Mouse (Mus musculus): ENCODE results near the gene Tmem238.
"Not testable (repeated sequence)": the region's sequence is repeated elsewhere in the genome, so short reads cannot be mapped to it uniquely, and the experiment has no call there.

The Tmem238 gene

DNA sequence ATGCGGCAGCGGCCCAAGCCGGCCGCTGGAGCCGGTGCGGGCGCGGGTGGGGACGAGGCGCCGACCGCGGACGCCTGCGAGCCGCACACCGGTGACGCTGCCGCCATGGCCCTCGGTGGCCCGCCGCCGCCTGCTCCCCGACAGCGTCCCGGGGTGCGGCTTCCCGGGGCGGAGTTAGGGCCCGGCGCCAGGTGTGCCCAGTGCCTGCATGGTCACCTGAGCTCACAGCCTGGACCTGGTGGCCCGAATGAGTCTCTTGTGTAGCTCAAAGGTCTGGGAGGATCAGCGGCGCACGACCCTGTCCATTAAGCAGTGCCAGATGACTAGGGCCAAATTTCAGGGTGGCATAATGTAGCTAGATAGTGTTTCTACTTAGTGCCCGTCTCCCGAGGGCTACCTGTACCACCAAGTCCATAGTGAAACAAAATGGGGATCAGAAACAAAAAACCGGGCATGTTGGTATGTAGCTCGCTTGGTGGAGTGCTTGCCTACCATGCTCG, at the start of gene Tmem238:
Gene Tmem238, minus strand, starts transcription at position 221 of the 500 bp plus-strand sequence.
- in situ Hi-C loops (cut with MboI; ENCODE audit: low sequenced_read_pairs) = no loop called here

DNA sequence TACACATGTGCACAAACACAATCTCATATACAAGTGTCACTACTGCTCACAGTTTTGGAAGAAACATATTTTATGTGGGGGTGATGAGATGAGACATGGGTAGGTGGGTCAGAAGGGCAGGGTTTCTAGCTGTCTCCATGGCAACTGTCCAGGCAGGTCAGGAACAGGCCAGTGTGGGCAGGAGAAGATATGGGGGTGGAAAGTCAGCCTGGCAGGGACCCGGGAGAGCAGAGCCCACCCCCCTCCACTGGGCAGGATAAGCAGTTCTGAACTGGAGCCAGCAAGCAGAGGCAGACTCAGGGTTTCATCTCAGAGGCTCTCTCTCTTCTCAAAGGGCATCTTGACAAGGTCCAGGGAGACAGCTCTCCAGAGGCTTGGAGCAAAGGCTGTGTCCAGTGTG, 48.2 kb upstream of the Tmem238 start:
- in situ Hi-C loops (cut with MboI; ENCODE audit: low sequenced_read_pairs) = no loop called here

- in situ Hi-C loops (cut with MboI; ENCODE audit: low sequenced_read_pairs) = no loop called here
Measured at GRCm38 (mm10) chr7:4836351-4836792, 46.9 kb upstream of the Tmem238 start.

DNA sequence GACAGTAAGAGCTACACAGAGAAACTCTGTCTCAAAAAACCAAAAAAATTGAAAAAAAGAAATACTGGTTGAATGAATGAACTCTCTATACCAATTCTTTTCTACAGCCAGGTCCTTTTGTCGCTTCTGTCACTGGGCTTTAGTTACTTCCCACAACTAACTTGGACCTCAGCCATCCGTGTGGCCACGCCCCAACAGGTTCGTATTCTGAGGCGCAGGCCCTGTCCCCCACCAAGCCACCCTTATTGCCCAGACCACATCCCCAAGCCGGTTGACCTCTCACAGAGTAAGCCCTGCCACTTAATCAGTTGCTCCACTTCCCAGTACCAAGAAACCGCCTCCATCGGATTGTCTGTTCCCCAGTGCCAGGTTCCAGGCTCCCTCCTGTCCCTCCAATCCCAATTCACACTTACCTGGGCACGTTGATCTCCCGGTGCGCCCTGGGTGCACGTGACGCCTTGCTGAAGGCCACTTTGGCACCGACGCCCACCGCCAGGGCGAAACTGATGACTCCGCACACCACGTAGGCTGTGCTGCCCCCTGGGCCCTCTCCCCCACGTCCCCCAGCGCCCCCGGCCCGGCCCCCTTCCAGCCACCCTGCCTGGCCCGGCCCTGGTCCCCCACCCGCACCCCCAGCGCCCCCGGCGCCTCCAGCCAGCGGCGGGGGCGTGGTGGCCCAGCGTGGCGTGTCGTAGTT, 46.3 kb upstream of the Tmem238 start:
- in situ Hi-C loops (cut with MboI; ENCODE audit: low sequenced_read_pairs) = no loop called here

- in situ Hi-C loops (cut with MboI; ENCODE audit: low sequenced_read_pairs) = no loop called here
Measured at GRCm38 (mm10) chr7:4830476-4830875, 41.0 kb upstream of the Tmem238 start.

GRCm38 (mm10) chr7:4825365-4825764, 35.9 kb upstream of the Tmem238 start:
- in situ Hi-C loops (cut with MboI; ENCODE audit: low sequenced_read_pairs) = no loop called here

GRCm38 (mm10) chr7:4822162-4822907, 32.9 kb upstream of the Tmem238 start:
- in situ Hi-C loops (cut with MboI; ENCODE audit: low sequenced_read_pairs) = no loop called here

DNA sequence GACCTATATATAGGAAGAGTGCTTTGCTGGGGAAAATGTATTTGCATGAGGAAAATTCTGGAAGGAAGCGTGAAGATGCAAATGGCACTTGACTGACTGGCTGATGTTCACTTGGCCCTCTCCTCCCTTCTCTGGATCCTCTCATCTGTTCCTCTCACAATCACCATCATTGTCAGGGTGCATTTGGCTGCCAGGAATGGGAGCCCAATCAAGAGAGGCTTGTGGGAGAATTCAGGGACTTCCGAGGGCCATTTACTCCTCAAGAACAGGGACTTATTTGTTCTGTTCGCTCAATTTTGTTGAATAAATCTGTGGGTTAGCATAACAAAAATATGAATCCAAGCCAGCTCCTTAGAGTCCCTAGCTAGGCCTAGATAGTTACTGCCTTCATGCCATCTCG, 32.2 kb upstream of the Tmem238 start:
- in situ Hi-C loops (cut with MboI; ENCODE audit: low sequenced_read_pairs) = no loop called here

- in situ Hi-C loops (cut with MboI; ENCODE audit: low sequenced_read_pairs) = not testable (repeated sequence)
Measured at GRCm38 (mm10) chr7:4820925-4821324, 31.5 kb upstream of the Tmem238 start.

DNA sequence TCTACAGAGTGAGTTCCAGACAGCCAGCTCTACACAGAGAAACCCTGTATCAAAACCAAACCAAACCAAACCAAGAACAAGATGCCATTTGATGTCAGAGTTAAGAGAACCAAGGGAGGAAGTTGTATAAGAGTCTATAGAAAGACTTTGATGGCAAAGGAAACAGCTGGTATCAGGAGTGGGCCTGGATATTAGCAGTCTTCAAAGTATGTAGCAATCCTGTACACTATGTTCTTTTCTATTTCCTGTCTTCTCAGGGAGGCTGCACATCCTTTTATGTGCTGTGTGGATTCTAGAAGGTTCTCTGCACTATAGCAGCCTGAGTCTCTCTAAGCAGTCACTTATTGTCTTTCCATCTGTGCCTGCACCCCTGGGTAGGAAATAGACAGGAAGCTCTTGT, 27.1 kb upstream of the Tmem238 start:
- in situ Hi-C loops (cut with MboI; ENCODE audit: low sequenced_read_pairs) = no loop called here

GRCm38 (mm10) chr7:4813105-4813791, 23.8 kb upstream of the Tmem238 start:
- in situ Hi-C loops (cut with MboI; ENCODE audit: low sequenced_read_pairs) = no loop called here

DNA sequence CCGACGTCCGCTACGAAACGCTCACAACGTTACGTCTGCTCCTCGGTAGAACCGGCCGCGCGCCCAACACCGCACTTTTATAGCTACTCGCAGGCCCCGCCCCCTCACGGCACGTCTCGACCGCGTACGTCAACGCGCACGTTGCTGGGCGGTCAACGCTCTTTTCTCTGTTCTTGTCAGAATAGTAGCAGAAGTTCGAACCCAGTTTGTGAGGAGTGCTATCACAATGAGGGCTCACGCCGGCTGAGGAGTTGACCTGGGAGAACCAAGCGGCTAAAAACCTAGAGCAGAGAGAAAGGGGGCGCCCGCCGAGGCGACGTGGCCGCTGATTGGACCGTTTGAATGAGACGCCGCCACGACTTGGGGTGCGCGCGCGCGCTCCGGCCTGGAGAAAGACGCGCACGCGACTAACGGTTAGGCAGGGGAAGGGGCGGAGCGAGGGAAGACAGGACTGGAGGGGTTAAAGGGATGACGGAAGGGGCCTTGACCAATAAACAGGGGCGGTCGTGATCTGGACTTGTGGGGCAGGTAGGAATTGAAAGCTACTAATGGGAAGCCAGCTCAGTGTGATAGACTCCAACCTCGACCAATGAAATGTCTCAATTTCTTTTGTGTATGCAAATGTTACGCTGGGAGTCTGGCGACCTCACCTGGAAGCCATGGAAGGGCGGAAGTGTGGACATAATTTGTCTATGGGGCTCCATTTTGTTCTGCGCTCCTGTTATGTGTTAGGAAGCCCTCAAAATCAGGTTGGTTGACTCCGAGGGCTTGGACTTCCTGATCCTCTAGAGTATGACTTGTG, 23.0 kb upstream of the Tmem238 start, which contains the start of gene Ube2s:
Gene Ube2s, minus strand, starts transcription at position 288 of the 802 bp plus-strand sequence.
- in situ Hi-C loops (cut with MboI; ENCODE audit: low sequenced_read_pairs) = no loop called here

- in situ Hi-C loops (cut with MboI; ENCODE audit: low sequenced_read_pairs) = no loop called here
Measured at GRCm38 (mm10) chr7:4811842-4812302, 22.4 kb upstream of the Tmem238 start.

GRCm38 (mm10) chr7:4811131-4811530, 21.7 kb upstream of the Tmem238 start:
- in situ Hi-C loops (cut with MboI; ENCODE audit: low sequenced_read_pairs) = not testable (repeated sequence)

DNA sequence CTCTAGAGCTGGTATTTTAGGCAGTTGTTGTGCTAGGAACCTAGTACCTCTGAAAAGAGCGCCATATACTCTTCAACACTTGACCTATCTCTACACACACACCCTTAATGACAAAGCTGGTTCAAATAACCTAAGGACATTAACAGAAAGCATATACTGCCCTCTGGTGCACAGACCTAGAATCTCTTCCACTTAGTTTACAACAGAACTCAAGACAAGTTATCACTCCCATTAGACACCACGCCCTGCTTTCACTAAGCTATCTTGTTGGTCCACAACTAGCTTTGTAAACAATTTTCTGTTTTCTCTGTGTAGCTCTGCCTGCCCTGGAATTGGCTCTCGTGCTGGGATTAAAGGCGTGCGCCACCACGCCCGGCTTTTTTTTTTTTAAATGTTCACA, 17.3 kb upstream of the Tmem238 start:
- in situ Hi-C loops (cut with MboI; ENCODE audit: low sequenced_read_pairs) = no loop called here

- in situ Hi-C loops (cut with MboI; ENCODE audit: low sequenced_read_pairs) = no loop called here
Measured at GRCm38 (mm10) chr7:4802247-4802646, 12.8 kb upstream of the Tmem238 start.

- in situ Hi-C loops (cut with MboI; ENCODE audit: low sequenced_read_pairs) = no loop called here
Measured at GRCm38 (mm10) chr7:4795767-4796433, 6.4 kb upstream of the Tmem238 start.

DNA sequence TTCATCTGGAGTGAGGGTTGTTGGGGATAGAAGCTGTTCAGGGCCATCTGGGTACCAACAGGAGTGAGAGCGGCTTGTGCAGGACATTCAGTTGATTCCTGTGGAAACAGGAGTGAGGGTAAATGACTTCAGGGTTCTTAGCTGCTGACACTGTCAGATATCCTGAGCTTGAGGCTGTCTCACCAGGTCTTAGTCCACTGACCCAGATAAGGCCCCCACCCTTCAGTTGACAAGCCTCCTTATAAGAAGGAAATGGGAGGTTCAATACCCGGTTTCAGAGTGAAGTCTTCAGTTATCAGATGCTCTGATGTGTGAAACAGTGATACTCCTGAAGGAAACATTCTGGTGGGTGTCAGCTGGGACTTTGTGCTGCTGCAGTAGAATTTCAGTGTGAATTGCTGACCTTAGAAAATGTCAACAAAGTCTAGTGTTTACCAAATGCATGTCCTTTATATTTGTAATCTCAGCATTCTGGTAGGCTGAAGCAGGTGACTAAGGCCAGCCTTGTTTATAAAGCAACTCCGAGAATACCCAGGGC, 5.2 kb upstream of the Tmem238 start:
- in situ Hi-C loops (cut with MboI; ENCODE audit: low sequenced_read_pairs) = no loop called here

- in situ Hi-C loops (cut with MboI; ENCODE audit: low sequenced_read_pairs) = no loop called here
Measured at GRCm38 (mm10) chr7:4793674-4794073, 4.2 kb upstream of the Tmem238 start.

DNA sequence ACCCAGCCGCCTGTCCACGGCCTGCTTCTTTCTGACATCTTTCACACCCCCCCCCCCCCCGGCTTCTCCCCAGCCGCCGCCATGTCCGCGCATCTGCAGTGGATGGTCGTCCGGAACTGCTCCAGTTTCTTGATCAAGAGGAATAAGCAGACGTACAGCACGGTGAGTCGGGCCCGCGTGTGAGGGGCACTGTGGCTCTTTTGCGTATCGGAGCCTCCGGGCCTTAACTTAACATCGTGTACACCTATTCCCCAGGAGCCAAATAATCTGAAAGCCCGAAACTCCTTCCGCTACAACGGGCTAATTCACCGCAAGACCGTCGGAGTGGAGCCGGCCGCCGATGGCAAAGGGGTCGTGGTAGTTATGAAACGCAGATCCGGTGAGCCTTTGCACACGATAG, 3.8 kb upstream of the Tmem238 start:
- in situ Hi-C loops (cut with MboI; ENCODE audit: low sequenced_read_pairs) = not testable (repeated sequence)
